Mouse (Mus musculus): Measurements from ENCODE around the gene Ptpn11.

The Ptpn11 gene

GRCm38 (mm10) chr5:121124208-121125185, 66.7 kb downstream of the Ptpn11 start:
- no peak for DNase-seq

GRCm38 (mm10) chr5:121123399-121123798, 67.8 kb downstream of the Ptpn11 start:
- DNase-seq: no peak

GRCm38 (mm10) chr5:121122577-121122976, 68.6 kb downstream of the Ptpn11 start:
- no peak for DNase-seq

- DNase-seq: no peak
These were observed 69.2 kb downstream of the Ptpn11 start for GRCm38 (mm10) chr5:121122036-121122435.

GRCm38 (mm10) chr5:121119331-121120034, 71.7 kb downstream of the Ptpn11 start:
- DNase-seq: no peak

- peak; percentile 13 to 37 for DNase-seq
These were observed 72.9 kb downstream of the Ptpn11 start for GRCm38 (mm10) chr5:121118345-121118744.

- no peak for DNase-seq
These were observed 74.3 kb downstream of the Ptpn11 start for GRCm38 (mm10) chr5:121116941-121117340.

GRCm38 (mm10) chr5:121115391-121116157, 75.6 kb downstream of the Ptpn11 start:
- DNase-seq: no peak

GRCm38 (mm10) chr5:121114151-121114550, 77.0 kb downstream of the Ptpn11 start:
- DNase-seq: no peak

GRCm38 (mm10) chr5:121112390-121112789, 78.8 kb downstream of the Ptpn11 start:
- DNase-seq: peak; percentile 16 to 28

GRCm38 (mm10) chr5:121111106-121111915, 79.9 kb downstream of the Ptpn11 start:
- no peak for DNase-seq

GRCm38 (mm10) chr5:121109185-121109584, 82.0 kb downstream of the Ptpn11 start:
- no peak for DNase-seq

- DNase-seq: no peak
These were observed 84.3 kb downstream of the Ptpn11 start for GRCm38 (mm10) chr5:121106913-121107312.

- DNase-seq: no peak
These were observed 90.2 kb downstream of the Ptpn11 start for GRCm38 (mm10) chr5:121100886-121101580.

GRCm38 (mm10) chr5:121100095-121100494, 91.1 kb downstream of the Ptpn11 start:
- no peak for DNase-seq

- DNase-seq: no peak
These were observed 93.2 kb downstream of the Ptpn11 start for GRCm38 (mm10) chr5:121097970-121098369.

GRCm38 (mm10) chr5:121096744-121097143, 94.5 kb downstream of the Ptpn11 start:
- no peak for DNase-seq

- no peak for DNase-seq
These were observed 97.9 kb downstream of the Ptpn11 start for GRCm38 (mm10) chr5:121093281-121093680.

- no peak for DNase-seq
These were observed 101.5 kb downstream of the Ptpn11 start for GRCm38 (mm10) chr5:121089660-121090059.

GRCm38 (mm10) chr5:121087733-121088132, 103.5 kb downstream of the Ptpn11 start:
- DNase-seq: no peak

- no peak for DNase-seq
These were observed 108.6 kb downstream of the Ptpn11 start for GRCm38 (mm10) chr5:121082605-121083004.

Data from kidney, postnatal 4 days (tissue).